Mouse (Mus musculus) MEL (cell line): ENCODE measurements around the gene Dennd4b.

ENCODE experiments used
- BHLHE40 ChIP-seq: IDR thresholded peaks from 2 replicates; pipeline ENCODE4 v1.6.1; 2012; ENCODE audit warnings: low read depth, mild to moderate bottlenecking, inconsistent platforms, low read length, improper control_type of control experiment, borderline replicate concordance
- CTCF ChIP-seq, 3 experiments: IDR thresholded peaks in 2 of 3; conservative IDR thresholded peaks in 1 of 3; 2 replicates each; pipeline ENCODE4 v1.5.1; 2011 to 2012; ENCODE audit warnings: low read length in 3 of 3, low read depth in 2 of 3, mild to moderate bottlenecking in 2 of 3, improper control_type of control experiment in 1 of 3, inconsistent platforms in 1 of 3, mixed read lengths in 1 of 3, moderate library complexity in 1 of 3; ENCODE audit not compliant: control insufficient read depth in 1 of 3, insufficient read depth in 1 of 3, poor library complexity in 1 of 3, severe bottlenecking in 1 of 3
- MAFK ChIP-seq: IDR thresholded peaks from 2 replicates; pipeline ENCODE4 v1.6.1; 2011; ENCODE audit warnings: low read depth, mild to moderate bottlenecking, low read length, improper control_type of control experiment, borderline replicate concordance
- TAL1 ChIP-seq: IDR thresholded peaks from 2 replicates; pipeline ENCODE4 v1.6.1; 2012; ENCODE audit warnings: mild to moderate bottlenecking, inconsistent platforms, low read length, moderate library complexity, mixed read lengths

GRCm38 (mm10) chr3:90256731-90257530, 8.1 kb upstream of the Dennd4b start:
- TF ChIP-seq CTCF (IDR thresholded peaks at IDR 0.05 in 2 of 3, conservative IDR thresholded peaks at IDR 0.05 in 1 of 3; ENCODE audit: control insufficient read depth in 1 of 3, insufficient read depth in 1 of 3, low read depth in 2 of 3, low read length in 3 of 3, poor library complexity in 1 of 3, severe bottlenecking in 1 of 3) (no peak), MAFK (no peak), TAL1 (no peak), BHLHE40 (no peak)
